Mouse (Mus musculus) megakaryocyte-erythroid progenitor cell, adult 5-6 weeks (primary cell): ENCODE data around the gene Ncapg2. TPM values are rescaled to one million over a fixed set of nuclear protein-coding genes. Genes with fewer than 3 reads are reported as not detected.

Source experiments
- ATAC-seq: replicated peaks from 2 replicates; pipeline ENCODE4 v1.8.0; 2016; ENCODE audit warnings: mild to moderate bottlenecking, inconsistent platforms; ENCODE audit not compliant: severe bottlenecking, poor library complexity, low FRiP score, low TSS enrichment
- total RNA-seq, 2 experiments: library from RNA; stranded (forward) in 1 of 2; stranded (reverse) in 1 of 2; fragments of 200-1000, 215-1000 nt in 1 of 2; fragments of >200 nt in 1 of 2; fragmentation: Nextera tagmentation in 1 of 2; gene quantifications; 2 replicates each; pipeline ENCODE4 v1.2.3; 2014 to 2017

Gene Ncapg2
- total RNA-seq, 2 experiments from 2014 or later: 81.5 to 192 TPM

GRCm38 (mm10) chr12:116500652-116501051 lies 95.5 kb downstream of the Ncapg2 start:
- ATAC-seq: no peak

GRCm38 (mm10) chr12:116512482-116512881 lies 107.3 kb downstream of the Ncapg2 start:
- ATAC-seq: no peak

Other genes starting within 250 kb of the Ncapg2 start
- 35.1 and 35.7 TPM in 2 replicates for gene Wdr60, start 142.4 kb upstream of the Ncapg2 start, total RNA-seq (2014; fragmentation: Nextera tagmentation)
- gene Wdr60, start 142.4 kb upstream of the Ncapg2 start, total RNA-seq (2017): 33.8 and 38.9 TPM in 2 replicates
- not detected in 2 replicates for gene Gm11027, start 130.0 kb upstream of the Ncapg2 start, total RNA-seq (2014; fragmentation: Nextera tagmentation)
- not detected in 2 replicates for gene Gm11027, start 130.0 kb upstream of the Ncapg2 start, total RNA-seq (2017)
- gene Esyt2, start 124.2 kb upstream of the Ncapg2 start, total RNA-seq (2014; fragmentation: Nextera tagmentation): 59.9 and 75.9 TPM in 2 replicates
- gene Esyt2, start 124.2 kb upstream of the Ncapg2 start, total RNA-seq (2017): 63.8 and 90.7 TPM in 2 replicates
- gene Ptprn2, start 80.3 kb downstream of the Ncapg2 start, total RNA-seq (2014; fragmentation: Nextera tagmentation): not detected in 2 replicates
- gene Ptprn2, start 80.3 kb downstream of the Ncapg2 start, total RNA-seq (2017): not detected in 2 replicates